Mouse (Mus musculus): Measurements from ENCODE around the gene Uhrf2. TPM values are rescaled to one million over a fixed set of nuclear protein-coding genes. Genes with fewer than 3 reads are reported as not detected.

Uhrf2 gene
- polyA plus RNA-seq, 1 experiment from 2014 or later = 67.0 TPM

DNA sequence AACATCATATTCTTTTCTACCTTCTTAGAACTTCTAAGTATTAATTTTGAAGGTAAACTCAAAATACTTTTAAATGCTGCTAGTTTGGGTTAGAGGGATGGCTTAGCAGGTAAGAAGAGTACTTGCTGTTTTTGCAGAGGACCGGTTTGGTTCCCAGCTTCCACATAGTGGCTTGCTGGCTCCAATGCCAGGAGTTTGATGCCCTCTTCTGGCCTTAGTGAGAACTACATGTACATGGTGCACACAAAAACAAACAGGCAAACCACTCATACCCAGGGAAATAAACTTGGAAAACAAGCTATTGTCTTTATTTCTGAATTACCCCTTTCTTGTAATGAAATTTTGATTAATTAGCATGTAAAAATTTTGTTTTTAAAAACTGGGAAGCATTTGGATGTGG, 15.5 kb downstream of the Uhrf2 start:
- no peaks in the 10 kb centered on the region for H3K27me3 ChIP-seq (ENCODE audit: insufficient read depth, low read length)
- H3K9me3 ChIP-seq (ENCODE audit: low read length) = 0 out of 2 replicates have a peak, but pooled peaks cover 4% of the 10 kb centered on the region
- H3K4me2 ChIP-seq (replicated peaks; ENCODE audit: low read depth, low read length) = no peak overlapping the region
- no peak overlapping the region for H3K9ac ChIP-seq (replicated peaks; ENCODE audit: low read length)
- H3K27ac ChIP-seq (ENCODE audit: low read length) = no peak overlapping the region
- no peak for ATAC-seq (ENCODE audit: low FRiP score, low TSS enrichment)
- H3K36me3 ChIP-seq (ENCODE audit: insufficient read depth, low read length) = peaks cover 36% of the 10 kb centered on the region
- H3K4me1 ChIP-seq (ENCODE audit: insufficient read depth, low read length) = no peaks in the 10 kb centered on the region
- H3K4me3 ChIP-seq (ENCODE audit: low read length) = no peak overlapping the region
- 73% methylated on average over 1 of the region's 1 CpGs for WGBS

- ATAC-seq (ENCODE audit: low FRiP score, low TSS enrichment) = no peak
- peaks cover 23% of the 10 kb centered on the region for H3K36me3 ChIP-seq (ENCODE audit: insufficient read depth, low read length)
- 76% methylated on average over 2 of the region's 2 CpGs for WGBS
- no peak overlapping the region for H3K9ac ChIP-seq (replicated peaks; ENCODE audit: low read length)
- no peak overlapping the region for H3K4me2 ChIP-seq (replicated peaks; ENCODE audit: low read depth, low read length)
- 0 out of 2 replicates have a peak, but pooled peaks cover 3% of the 10 kb centered on the region for H3K4me1 ChIP-seq (ENCODE audit: insufficient read depth, low read length)
- no peak overlapping the region for H3K27ac ChIP-seq (ENCODE audit: low read length)
- no peak overlapping the region for H3K4me3 ChIP-seq (ENCODE audit: low read length)
- H3K9me3 ChIP-seq (ENCODE audit: low read length) = 0 out of 2 replicates have a peak, but pooled peaks cover 4% of the 10 kb centered on the region
- no peaks in the 10 kb centered on the region for H3K27me3 ChIP-seq (ENCODE audit: insufficient read depth, low read length)
Observed at GRCm38 (mm10) chr19:30050584-30050983, 20.3 kb downstream of the Uhrf2 start.

- Histone ChIP-seq H3K9ac (replicated peaks; ENCODE audit: low read length) (no peak overlapping the region), H3K27ac (ENCODE audit: low read length) (no peak overlapping the region), H3K9me3 (ENCODE audit: low read length) (no peaks in the 10 kb centered on the region), H3K4me1 (ENCODE audit: insufficient read depth, low read length) (0 out of 2 replicates have a peak, but pooled peaks cover 3% of the 10 kb centered on the region), H3K36me3 (ENCODE audit: insufficient read depth, low read length) (peaks cover 22% of the 10 kb centered on the region; the same call in 1 of the 2 replicates), H3K27me3 (ENCODE audit: insufficient read depth, low read length) (no peaks in the 10 kb centered on the region), H3K4me2 (replicated peaks; ENCODE audit: low read depth, low read length) (no peak overlapping the region), H3K4me3 (ENCODE audit: low read length) (no peak overlapping the region)
- 93% methylated on average over 3 of the region's 3 CpGs for WGBS
- ATAC-seq (ENCODE audit: low FRiP score, low TSS enrichment) = no peak
Observed at GRCm38 (mm10) chr19:30051479-30051878, 21.2 kb downstream of the Uhrf2 start.

DNA sequence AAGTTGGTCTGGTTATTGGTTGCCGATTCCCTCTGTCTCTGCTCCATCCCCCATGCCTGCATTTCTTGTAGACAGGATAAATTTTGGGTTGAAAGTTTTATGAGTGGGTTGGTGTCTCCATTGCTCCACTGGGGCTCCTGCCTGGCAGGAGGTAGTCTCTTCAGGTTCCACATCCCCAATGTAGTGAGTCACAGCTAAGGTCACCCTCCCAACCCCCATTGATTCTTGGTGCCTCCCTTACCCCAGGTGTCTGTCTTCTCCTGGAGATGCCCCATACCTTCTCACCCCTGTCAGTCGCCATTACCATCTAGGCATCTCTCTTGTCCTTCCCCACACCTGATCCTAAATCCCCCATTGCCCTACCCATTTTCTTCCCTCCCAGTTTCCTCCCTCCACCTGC, 23.9 kb downstream of the Uhrf2 start:
- H3K4me3 ChIP-seq (ENCODE audit: low read length) = no peak overlapping the region
- no peak for ATAC-seq (ENCODE audit: low FRiP score, low TSS enrichment)
- H3K9ac ChIP-seq (replicated peaks; ENCODE audit: low read length) = no peak overlapping the region
- peaks cover 10% of the 10 kb centered on the region; the same call in 1 of the 2 replicates for H3K36me3 ChIP-seq (ENCODE audit: insufficient read depth, low read length)
- no peaks in the 10 kb centered on the region for H3K27me3 ChIP-seq (ENCODE audit: insufficient read depth, low read length)
- no peak overlapping the region for H3K27ac ChIP-seq (ENCODE audit: low read length)
- no peaks in the 10 kb centered on the region for H3K9me3 ChIP-seq (ENCODE audit: low read length)
- no peak overlapping the region for H3K4me2 ChIP-seq (replicated peaks; ENCODE audit: low read depth, low read length)
- H3K4me1 ChIP-seq (ENCODE audit: insufficient read depth, low read length) = 0 out of 2 replicates have a peak, but pooled peaks cover 3% of the 10 kb centered on the region
- WGBS = 95% methylated on average over 2 of the region's 2 CpGs

DNA sequence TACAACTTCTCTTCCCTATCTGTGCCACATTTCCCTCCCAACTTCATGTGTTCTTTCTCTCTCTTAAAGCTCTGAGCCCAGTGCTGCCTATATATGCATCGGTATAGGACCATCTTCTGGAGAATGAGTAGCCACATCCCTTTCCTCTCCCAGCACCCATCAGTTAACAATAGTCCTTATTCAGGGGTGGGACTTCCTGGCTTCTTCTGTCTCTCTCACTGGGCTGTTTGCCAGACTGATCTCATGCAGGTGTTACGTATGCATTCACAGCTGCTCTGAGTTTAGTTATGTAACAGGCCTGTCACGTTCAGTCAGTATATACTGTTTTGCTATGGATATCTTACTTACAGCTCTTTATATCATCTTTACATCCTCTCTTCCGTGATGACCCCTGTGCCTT, 35.5 kb downstream of the Uhrf2 start:
- WGBS = 72% methylated on average over 4 of the region's 4 CpGs
- H3K9ac ChIP-seq (replicated peaks; ENCODE audit: low read length) = no peak overlapping the region
- H3K27me3 ChIP-seq (ENCODE audit: insufficient read depth, low read length) = no peaks in the 10 kb centered on the region
- ATAC-seq (ENCODE audit: low FRiP score, low TSS enrichment) = peak; percentile 51; the same call in 1 of the 2 replicates
- H3K4me2 ChIP-seq (replicated peaks; ENCODE audit: low read depth, low read length) = no peak overlapping the region
- H3K9me3 ChIP-seq (ENCODE audit: low read length) = no peaks in the 10 kb centered on the region
- H3K4me1 ChIP-seq (ENCODE audit: insufficient read depth, low read length) = no peaks in the 10 kb centered on the region
- peaks cover 3% of the 10 kb centered on the region; the same call in 1 of the 2 replicates for H3K36me3 ChIP-seq (ENCODE audit: insufficient read depth, low read length)
- no peak overlapping the region for H3K4me3 ChIP-seq (ENCODE audit: low read length)
- no peak overlapping the region for H3K27ac ChIP-seq (ENCODE audit: low read length)

- no peak for ATAC-seq (ENCODE audit: low FRiP score, low TSS enrichment)
- Histone ChIP-seq H3K4me3 (ENCODE audit: low read length) (no peak overlapping the region), H3K9me3 (ENCODE audit: low read length) (no peaks in the 10 kb centered on the region), H3K4me2 (replicated peaks; ENCODE audit: low read depth, low read length) (no peak overlapping the region), H3K27me3 (ENCODE audit: insufficient read depth, low read length) (no peaks in the 10 kb centered on the region), H3K9ac (replicated peaks; ENCODE audit: low read length) (no peak overlapping the region), H3K27ac (ENCODE audit: low read length) (no peak overlapping the region), H3K4me1 (ENCODE audit: insufficient read depth, low read length) (no peaks in the 10 kb centered on the region), H3K36me3 (ENCODE audit: insufficient read depth, low read length) (peaks cover 73% of the 10 kb centered on the region)
- WGBS = 75% methylated on average over 6 of the region's 6 CpGs
Observed at GRCm38 (mm10) chr19:30090163-30090562, 59.9 kb downstream of the Uhrf2 start.

DNA sequence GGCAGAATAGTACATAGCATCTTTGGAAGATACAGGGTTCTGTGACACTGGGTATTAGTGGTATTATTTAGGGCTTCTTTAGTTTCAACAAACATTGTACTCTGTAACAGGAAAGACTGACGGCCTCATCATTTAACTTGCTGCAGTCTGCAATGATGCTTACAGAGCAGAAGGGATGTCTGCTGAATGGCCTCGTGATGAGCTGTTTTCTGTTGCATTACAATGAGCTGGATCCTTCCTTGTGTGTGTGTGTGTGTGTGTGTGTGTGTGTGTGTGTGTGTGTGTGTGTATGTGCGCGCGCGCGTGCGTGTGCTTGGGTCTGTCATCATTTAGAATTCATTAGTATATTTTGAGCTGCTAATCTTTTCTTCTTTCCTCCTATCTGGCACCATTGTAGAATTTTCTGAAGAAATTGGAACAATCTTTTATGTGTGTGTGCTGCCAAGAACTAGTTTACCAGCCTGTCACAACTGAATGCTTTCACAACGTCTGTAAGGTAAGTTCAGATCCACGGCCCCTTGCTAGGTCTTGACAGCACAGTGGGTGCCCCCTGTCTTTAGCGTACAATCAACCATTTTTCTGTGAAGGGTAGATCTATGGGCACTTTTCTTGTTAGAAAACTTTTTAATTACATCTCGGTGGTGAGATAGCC, 61.5 kb downstream of the Uhrf2 start:
- no peak overlapping the region for H3K4me3 ChIP-seq (ENCODE audit: low read length)
- H3K9ac ChIP-seq (replicated peaks; ENCODE audit: low read length) = no peak overlapping the region
- H3K4me2 ChIP-seq (replicated peaks; ENCODE audit: low read depth, low read length) = no peak overlapping the region
- WGBS = 90% methylated on average over 12 of the region's 12 CpGs
- H3K9me3 ChIP-seq (ENCODE audit: low read length) = no peaks in the 10 kb centered on the region
- H3K36me3 ChIP-seq (ENCODE audit: insufficient read depth, low read length) = peaks cover 77% of the 10 kb centered on the region
- H3K27ac ChIP-seq (ENCODE audit: low read length) = no peak overlapping the region
- H3K4me1 ChIP-seq (ENCODE audit: insufficient read depth, low read length) = no peaks in the 10 kb centered on the region
- no peak for ATAC-seq (ENCODE audit: low FRiP score, low TSS enrichment)
- no peaks in the 10 kb centered on the region for H3K27me3 ChIP-seq (ENCODE audit: insufficient read depth, low read length)

DNA sequence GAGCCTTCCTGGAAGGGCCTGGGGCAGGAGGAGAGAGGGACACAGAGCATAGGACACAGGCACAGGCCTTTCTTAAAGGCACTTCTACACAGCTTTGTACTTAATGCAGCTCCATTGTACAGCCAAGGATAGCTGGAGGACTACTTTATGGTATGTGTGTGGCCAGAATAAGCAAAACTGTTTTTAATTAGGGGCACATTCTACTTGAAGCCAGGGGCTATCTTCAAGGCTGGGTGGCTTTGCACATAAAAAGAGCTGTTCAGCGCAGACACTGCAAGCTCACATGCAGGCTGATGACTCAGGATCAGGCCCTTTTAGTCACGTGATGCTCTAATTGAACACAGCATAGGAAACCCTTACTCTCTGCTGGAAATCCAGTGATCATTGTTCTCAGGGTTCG, 65.9 kb downstream of the Uhrf2 start:
- Histone ChIP-seq H3K4me2 (replicated peaks; ENCODE audit: low read depth, low read length) (no peak overlapping the region), H3K4me1 (ENCODE audit: insufficient read depth, low read length) (no peaks in the 10 kb centered on the region), H3K36me3 (ENCODE audit: insufficient read depth, low read length) (peaks cover 78% of the 10 kb centered on the region), H3K27ac (ENCODE audit: low read length) (no peak overlapping the region; the same call in 1 of the 2 replicates), H3K9me3 (ENCODE audit: low read length) (peaks cover 10% of the 10 kb centered on the region; the same call in 1 of the 2 replicates), H3K9ac (replicated peaks; ENCODE audit: low read length) (no peak overlapping the region), H3K4me3 (ENCODE audit: low read length) (no peak overlapping the region), H3K27me3 (ENCODE audit: insufficient read depth, low read length) (no peaks in the 10 kb centered on the region)
- ATAC-seq (ENCODE audit: low FRiP score, low TSS enrichment) = peak; percentile 35; the same call in 1 of the 2 replicates
- WGBS = 70% methylated on average over 3 of the region's 3 CpGs

DNA sequence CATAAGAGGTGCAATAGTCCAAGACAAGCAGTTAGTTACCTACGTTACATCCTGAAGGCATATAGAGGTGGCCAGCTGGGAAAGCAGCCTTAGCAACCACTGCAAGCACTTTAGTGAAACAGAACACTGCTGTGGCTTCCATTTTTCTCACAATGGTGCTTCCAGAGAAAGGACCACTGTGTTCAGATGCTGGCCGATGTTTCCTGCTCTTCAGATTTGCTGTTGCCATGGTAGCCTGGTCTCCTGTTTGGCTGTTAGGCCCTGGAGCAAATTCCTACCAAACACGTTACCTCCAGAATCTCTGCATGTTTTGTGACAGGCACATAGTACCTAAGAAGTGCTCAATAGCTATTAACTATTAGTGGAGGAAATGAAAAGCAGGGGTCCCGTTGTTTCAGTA, 66.7 kb downstream of the Uhrf2 start:
- Histone ChIP-seq H3K27ac (ENCODE audit: low read length) (no peak overlapping the region), H3K36me3 (ENCODE audit: insufficient read depth, low read length) (peaks cover 70% of the 10 kb centered on the region), H3K9ac (replicated peaks; ENCODE audit: low read length) (no peak overlapping the region), H3K4me1 (ENCODE audit: insufficient read depth, low read length) (no peaks in the 10 kb centered on the region), H3K27me3 (ENCODE audit: insufficient read depth, low read length) (no peaks in the 10 kb centered on the region), H3K4me2 (replicated peaks; ENCODE audit: low read depth, low read length) (no peak overlapping the region), H3K4me3 (ENCODE audit: low read length) (no peak overlapping the region), H3K9me3 (ENCODE audit: low read length) (peaks cover 10% of the 10 kb centered on the region; the same call in 1 of the 2 replicates)
- no peak for ATAC-seq (ENCODE audit: low FRiP score, low TSS enrichment)
- 79% methylated on average over 4 of the region's 4 CpGs for whole genome bisulfite sequencing

DNA sequence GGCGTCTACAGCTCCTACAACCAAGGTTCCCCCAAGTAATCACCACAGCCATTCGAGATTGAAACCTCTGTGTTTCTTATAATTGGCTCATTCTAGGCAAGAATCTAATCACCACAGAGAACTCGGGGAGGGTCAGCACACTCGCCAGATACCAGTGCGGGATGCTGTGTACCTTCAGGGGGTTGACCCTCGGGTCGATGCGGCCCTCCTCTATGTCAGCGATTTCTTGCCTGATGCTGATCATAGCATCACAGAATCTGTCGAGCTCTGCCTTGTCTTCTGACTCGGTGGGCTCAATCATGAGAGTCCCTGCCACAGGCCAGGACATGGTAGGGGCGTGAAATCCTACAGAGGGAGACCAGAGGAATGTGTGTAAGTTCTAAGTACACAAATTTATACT, 70.3 kb downstream of the Uhrf2 start:
- peaks cover 44% of the 10 kb centered on the region for H3K36me3 ChIP-seq (ENCODE audit: insufficient read depth, low read length)
- ATAC-seq (ENCODE audit: low FRiP score, low TSS enrichment) = no peak
- no peaks in the 10 kb centered on the region for H3K4me1 ChIP-seq (ENCODE audit: insufficient read depth, low read length)
- no peak overlapping the region for H3K9ac ChIP-seq (replicated peaks; ENCODE audit: low read length)
- no peaks in the 10 kb centered on the region for H3K27me3 ChIP-seq (ENCODE audit: insufficient read depth, low read length)
- WGBS = 96% methylated on average over 12 of the region's 12 CpGs
- H3K9me3 ChIP-seq (ENCODE audit: low read length) = peaks cover 10% of the 10 kb centered on the region; the same call in 1 of the 2 replicates
- H3K4me3 ChIP-seq (ENCODE audit: low read length) = no peak overlapping the region
- H3K4me2 ChIP-seq (replicated peaks; ENCODE audit: low read depth, low read length) = no peak overlapping the region
- H3K27ac ChIP-seq (ENCODE audit: low read length) = no peak overlapping the region

Data from kidney, embryonic 16.5 days (tissue).